Mouse (Mus musculus) yolk sac, embryonic 10.5 days (tissue): ENCODE measurements around the gene Adam12.

Source experiments
- DNase-seq: peaks from one replicate; pipeline ENCODE4 v3.0.0-alpha.2; 2017; ENCODE audit warnings: low spot score

Gene Adam12

DNA sequence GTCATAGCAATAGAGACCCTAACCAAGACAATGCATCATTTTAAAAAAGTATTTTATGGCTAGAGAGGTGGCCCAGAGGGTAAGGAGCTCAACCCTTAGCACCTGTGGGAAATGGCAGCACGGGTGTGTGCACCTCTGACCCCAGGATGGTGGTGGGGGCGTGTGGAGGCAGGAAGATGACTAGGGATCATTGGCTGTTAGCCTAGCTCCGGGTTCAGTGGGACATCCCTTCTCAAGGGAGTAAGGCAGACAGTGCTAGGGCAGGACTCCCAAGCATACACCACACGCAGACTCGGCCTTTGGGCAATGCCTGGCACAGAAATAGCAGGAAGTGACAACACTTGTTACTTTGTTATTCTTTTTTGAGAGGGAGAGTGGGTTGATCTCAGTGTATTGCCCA, 359.2 kb downstream of the Adam12 start:
- DNase-seq: no peak

DNA sequence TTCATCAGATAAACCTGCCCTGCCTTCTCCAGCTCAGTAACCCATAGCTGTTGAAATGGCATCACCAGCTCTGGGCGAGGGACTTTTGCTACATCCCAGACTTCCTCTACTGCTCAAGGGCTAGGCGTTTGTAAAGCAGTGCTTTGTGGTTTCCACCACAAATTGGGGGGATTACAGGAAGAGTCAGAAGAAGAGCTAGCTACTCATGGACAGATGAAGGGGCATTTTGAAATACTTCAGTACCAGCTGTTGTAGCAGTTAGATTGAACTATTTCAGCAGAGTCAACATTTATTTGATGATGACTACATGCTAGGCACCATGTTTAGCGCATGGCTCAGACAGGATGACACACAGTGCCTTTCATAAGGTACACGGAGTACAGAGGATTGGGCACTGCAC, 361.7 kb downstream of the Adam12 start:
- DNase-seq: no peak

DNA sequence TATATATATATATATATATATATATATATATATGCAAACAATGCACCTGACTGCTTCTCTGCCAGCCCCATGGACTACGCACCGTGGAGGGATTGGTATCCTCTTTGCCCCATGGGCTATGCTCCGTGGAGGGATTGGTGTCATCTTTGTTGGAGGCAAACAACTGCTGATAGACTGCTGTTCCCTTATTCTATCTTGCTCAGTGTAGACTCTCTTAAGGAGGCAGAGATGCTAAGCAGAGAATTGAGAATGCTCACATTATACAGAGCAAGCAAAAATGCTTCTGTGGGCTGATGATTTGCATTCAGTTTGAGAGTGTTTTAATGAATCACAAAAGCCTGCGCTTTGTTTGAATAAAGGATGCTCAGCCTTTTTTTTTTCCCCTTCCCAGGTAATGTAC, 368.3 kb downstream of the Adam12 start:
- no peak for DNase-seq

DNA sequence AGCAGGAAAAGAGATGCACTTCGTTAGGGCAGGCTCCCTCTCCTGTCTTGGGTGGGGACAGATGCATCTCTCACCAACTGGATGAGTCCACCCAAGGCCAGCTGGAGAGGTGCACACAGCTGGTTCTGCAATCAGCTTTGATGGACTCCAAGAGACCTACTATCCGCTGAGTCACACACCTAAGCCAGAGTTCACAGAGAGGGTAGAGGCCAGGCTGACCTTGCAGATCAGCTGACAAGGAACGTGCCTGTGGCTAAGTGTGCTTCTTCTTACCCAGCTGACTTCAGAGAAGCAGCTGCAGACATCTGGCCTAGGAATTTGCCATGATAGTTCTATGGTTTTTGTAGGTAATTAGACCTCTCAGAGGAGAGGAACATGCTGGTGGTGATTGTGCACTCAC, 368.8 kb downstream of the Adam12 start:
- DNase-seq: no peak

DNA sequence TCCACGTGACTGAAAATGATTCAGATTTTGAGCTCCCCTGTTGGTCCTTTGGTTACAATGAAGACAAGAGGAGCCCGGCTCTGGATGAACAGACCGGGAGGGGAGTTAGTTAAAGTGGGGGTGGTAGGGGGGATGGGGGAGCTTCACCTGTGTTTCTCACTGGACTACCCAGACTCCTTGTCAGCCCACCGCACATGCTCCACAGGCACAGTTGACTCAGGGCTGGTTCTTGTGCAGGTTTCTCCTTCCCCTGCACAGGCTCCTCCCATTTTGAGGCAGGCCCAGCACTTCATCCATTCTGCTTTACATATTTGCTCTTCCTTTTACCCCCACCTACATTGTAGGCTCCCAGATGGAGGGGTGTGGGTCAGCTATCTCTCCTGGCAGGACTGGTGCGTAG, 369.2 kb downstream of the Adam12 start:
- no peak for DNase-seq

DNA sequence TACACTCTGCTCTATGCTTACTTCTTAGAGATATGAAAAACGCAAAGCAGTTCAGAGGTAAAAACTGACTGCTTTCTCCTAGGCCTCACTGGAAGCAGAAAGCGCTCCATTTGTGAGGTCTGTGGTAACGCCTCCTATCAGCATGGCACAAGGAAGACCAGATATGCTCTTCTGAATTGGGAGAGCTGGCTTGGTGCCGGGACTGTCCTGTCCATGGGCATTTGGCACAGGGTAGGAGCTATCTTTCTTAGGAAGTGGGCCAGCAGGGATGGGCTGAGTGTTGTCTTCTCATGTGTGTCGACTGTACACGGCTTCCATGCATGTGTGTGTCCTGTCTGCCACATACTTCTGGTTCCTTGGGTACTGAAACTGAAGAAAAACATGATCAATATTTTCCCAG, 369.7 kb downstream of the Adam12 start:
- DNase-seq: no peak

DNA sequence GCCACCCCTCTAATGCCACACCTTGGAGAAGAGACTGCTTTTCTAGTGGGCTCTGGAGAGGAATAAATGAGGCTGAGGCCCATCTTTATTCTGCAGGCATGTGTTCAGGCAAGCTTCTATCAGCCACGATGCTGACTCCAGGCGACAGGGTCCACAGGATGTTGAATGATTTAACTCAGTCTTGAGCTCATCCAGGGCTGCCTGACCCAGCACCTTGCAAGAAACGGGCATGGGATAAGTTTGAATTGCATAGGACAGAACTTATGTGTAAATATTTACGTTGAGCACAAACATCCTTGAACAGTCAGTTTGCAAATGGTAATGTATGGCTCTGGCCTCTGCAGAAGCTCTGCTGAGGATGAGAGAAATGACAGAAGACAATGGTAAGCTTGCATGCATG, 372.4 kb downstream of the Adam12 start:
- peak; percentile 24 for DNase-seq

DNA sequence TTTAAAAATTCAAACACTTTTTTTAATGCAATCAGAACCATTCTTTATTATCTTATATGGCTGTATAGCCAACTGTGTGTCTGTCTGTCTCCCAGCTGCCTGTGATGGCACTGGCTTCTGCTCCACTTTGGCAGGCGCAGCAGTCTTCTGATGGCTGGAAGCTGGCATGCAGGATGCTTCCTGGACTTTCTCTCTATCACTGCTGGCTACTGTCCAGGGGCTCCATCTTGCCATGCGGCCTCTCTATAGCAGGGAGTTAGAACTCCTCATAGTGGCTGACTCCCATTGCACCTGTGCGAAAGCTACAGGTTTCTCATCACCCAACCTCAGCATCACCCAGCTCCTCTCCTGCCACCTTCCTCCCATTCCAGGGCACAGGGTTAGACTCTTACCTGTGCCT, 373.4 kb downstream of the Adam12 start:
- DNase-seq: no peak

DNA sequence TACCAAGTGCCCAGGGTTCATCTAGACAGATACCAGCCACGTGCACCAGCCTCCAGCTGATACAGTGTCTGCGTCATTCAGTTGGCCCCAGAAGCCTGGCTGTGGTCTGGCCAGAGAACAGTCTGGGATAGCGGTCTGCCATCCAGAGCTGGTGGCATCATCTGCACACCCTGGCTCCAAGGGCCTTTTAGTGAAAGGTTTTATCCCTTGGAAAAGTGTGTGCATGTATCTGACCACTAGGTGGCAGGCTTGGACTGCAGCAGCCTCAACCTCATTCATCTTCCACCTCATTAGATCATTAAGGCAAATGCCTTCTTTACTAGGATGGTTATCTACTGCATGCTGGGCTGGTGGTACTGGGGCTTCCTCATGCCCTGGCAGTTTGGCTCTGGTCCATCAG, 375.7 kb downstream of the Adam12 start:
- DNase-seq: peak; percentile 54

DNA sequence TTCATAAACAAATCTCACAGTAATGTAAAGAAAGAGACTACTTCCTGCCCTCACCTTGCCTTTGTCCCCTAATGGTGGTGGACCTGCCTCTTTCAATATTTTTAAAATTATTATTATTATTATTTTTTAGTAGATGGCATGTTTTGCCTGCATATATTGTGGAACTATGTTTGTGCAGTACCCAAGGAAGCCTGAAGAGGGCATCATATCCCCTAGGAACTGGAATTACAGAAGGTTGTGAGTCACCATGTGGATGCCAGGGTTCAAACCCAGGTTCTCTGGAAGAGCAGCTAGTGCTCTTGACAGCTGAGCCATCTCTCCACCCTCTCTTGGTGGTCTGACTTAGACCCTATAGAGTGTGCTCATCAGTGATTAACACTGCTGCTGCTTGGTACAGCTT, 381.2 kb downstream of the Adam12 start:
- no peak for DNase-seq

DNA sequence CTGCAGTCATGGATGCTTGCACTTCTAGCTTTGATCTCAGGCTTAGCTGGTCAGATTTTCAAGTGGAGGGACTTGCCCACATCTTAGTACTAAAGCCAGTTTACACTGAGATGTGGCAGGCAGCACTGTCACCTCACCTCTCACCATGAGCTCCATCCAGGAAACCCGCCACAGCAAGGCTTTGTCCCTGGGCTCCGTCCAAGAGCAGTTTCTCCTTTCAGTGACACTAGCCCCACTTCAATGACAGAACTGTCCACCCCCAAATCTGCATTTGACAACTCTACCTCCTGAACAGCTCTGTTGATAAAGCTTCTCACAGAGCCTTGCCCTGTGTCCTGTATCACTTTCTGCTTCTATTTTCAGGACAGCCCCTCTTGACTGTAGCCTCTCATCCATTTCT, 383.8 kb downstream of the Adam12 start:
- DNase-seq: no peak

DNA sequence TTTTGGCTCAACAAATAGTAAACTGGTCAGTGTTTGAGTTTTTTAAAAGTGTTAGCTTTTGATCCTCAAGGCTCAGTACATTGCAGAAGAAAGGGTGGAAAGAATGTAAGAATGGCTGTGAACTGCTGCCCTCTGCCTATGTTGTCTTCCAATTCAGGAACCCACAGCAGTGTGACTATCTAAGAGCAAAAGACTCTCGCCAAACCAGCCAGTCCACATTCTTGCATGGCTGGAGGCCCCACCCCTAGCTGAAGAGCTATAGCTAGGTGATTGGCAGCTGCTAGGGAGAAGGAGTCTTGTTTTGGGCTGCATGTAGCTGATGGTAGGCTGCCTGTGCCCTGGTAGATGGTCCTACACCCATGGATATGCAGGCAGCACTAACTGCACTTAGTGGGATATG, 384.8 kb downstream of the Adam12 start:
- DNase-seq: no peak

DNA sequence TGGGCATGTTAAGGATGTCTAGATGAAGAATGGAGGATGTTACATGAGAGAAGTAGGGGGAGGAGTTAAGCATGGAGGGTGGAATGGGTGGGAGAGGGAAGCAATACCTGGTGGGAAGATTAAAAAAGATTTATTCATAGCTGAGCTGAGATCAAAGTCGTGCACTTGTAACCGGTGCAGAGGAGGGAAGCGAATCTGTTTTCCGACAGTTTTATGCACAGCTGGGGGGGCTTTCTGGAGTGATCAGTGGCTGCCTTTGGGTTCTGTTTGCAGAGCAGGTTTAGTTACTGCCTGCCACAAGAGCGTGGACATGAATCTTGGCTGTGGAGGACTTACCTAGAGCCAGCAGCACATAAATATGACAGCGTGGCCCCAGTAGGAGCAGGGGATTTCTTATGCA, 389.9 kb downstream of the Adam12 start:
- DNase-seq: no peak

DNA sequence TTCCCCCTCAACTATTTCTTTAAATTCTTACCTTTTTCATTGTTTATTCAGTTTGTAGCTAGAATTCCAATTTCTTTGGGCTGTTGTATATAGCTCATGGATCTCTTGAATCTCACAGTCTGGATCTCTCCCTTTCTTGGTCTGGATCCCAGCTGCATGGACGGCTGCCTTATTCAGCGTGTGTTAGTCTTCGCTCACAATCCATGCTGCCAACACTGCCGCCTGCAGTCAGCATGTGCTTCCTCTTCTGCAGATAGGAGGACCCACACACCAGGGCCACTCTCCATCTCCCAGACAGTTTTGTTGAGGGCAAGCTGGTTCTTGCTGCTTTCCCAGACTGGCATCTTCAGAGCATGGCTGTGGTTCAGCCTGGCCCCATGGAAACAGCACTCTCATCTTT, 392.4 kb downstream of the Adam12 start:
- no peak for DNase-seq
